Mouse (Mus musculus): ENCODE data around the gene Phf1.

Phf1 gene

GRCm38 (mm10) chr17:26933885-26934827 lies 1.3 kb downstream of the Phf1 start:
- no peak for DNase-seq

DNA sequence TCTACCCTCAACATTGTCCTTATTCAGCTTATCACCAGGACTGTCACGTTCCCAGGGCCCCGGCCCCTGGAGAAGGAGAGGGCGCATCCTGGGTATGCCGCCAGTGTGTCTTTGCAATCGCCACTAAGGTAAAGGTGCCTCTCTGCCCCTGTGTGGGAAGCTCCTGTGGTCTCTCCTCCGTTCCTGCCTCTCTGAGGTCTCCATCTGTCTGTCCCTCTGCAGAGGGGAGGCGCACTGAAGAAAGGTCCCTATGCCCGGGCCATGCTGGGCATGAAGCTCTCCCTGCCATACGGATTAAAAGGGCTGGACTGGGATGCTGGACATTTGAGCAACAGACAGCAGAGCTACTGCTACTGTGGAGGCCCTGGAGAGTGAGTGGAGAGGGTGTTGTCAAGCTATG lies 2.2 kb downstream of the Phf1 start:
- no peak for DNase-seq

GRCm38 (mm10) chr17:26936453-26936852 lies 3.6 kb downstream of the Phf1 start:
- no peak for DNase-seq

- DNase-seq: no peak
These were observed 4.3 kb downstream of the Phf1 start for GRCm38 (mm10) chr17:26936921-26937695.

DNA sequence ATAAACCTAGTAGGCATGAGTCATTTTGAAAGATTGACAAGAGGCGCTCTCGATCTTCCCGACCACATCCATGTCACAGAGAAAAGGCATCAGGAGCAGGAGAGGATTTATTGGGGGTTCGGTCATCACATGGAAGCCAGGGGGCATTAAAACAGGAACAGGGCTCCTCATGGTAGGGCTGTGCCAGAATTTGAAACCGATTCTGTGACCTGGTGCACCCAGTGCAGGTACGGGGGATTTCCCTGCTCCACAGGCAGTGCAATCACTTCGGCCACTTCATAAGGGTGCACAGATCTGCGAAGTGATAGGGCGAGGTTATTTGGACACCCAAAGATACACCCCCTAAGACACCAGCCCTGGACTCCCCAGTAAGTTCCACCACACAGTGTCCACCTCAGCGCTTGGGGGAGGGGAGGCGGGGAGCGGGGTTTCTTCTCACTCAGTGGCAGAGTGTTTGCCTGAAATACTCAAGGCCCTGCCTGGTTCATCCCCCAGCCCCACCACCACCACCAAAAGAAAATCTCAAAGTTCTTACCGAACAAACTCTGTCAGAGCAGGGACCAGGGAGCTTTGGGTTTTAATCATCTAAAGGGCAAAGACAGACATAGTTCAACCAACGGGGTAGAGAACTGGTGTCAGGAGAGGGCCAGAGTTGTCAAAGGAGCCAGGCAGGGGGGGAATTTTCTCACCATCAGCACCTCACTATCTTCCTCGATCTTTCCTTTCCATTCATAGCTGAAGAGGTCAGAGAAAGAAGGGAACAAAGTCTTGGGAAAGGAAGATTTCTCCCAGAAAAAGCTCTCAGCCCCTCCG lies 5.2 kb downstream of the Phf1 start:
- DNase-seq: no peak

- no peak for DNase-seq
These were observed 5.9 kb downstream of the Phf1 start for GRCm38 (mm10) chr17:26938731-26939130.

DNA sequence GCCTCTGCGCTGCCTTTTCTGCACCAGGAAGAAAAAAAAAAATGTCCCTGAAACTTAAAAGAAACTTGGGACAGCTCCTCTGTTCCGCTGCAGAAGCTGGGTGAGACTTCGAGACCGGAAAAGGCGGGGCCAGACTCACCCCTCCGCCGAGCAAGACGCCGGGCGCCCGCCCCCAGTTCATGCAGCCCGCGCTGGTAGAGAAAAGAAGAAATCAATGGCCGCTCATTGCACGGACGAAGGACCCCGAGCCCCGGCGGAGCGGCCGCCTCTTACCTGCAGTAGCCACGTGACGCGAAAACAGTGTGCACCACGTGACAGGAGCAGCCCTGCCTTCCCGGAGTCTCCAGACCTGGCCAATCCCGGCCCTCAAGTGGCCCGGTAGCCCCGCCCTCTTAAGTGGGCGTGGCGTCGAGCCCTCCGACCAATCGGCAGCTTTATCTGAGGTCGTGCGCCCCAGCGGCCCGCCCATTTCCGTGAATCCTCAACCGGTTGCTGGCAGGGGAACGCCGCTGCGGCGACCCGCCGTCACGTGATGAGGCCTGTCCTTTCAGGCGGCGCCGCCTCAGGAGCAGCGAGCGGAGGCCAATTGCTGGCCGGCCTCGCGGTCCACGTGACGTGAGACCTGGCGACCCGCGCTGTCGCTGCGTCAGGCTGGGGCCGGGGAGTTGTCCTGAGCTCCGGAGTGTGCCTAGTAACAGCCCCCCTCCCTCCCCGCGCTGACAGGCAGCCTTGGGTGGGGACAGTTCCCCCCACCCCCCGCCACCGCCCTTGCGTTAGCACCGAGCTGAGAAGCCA lies 6.5 kb downstream of the Phf1 start, which contains the start of gene Cuta:
Gene Cuta, minus strand, starts transcription at position 392 of the 795 bp plus-strand sequence.
- peak; percentile 100 for DNase-seq

GRCm38 (mm10) chr17:26939973-26940300 lies 7.1 kb downstream of the Phf1 start:
- DNase-seq: no peak

GRCm38 (mm10) chr17:26941031-26941789 lies 8.4 kb downstream of the Phf1 start, which contains the start of gene Syngap1:
Syngap1 (plus strand) TSS chr17:26941253.
- peak; percentile 50 for DNase-seq

GRCm38 (mm10) chr17:26941841-26942570 lies 9.2 kb downstream of the Phf1 start:
- no peak for DNase-seq

- no peak for DNase-seq
These were observed 13.1 kb downstream of the Phf1 start for GRCm38 (mm10) chr17:26945824-26946495.

GRCm38 (mm10) chr17:26946567-26946966 lies 13.7 kb downstream of the Phf1 start:
- peak; percentile 78 for DNase-seq

DNA sequence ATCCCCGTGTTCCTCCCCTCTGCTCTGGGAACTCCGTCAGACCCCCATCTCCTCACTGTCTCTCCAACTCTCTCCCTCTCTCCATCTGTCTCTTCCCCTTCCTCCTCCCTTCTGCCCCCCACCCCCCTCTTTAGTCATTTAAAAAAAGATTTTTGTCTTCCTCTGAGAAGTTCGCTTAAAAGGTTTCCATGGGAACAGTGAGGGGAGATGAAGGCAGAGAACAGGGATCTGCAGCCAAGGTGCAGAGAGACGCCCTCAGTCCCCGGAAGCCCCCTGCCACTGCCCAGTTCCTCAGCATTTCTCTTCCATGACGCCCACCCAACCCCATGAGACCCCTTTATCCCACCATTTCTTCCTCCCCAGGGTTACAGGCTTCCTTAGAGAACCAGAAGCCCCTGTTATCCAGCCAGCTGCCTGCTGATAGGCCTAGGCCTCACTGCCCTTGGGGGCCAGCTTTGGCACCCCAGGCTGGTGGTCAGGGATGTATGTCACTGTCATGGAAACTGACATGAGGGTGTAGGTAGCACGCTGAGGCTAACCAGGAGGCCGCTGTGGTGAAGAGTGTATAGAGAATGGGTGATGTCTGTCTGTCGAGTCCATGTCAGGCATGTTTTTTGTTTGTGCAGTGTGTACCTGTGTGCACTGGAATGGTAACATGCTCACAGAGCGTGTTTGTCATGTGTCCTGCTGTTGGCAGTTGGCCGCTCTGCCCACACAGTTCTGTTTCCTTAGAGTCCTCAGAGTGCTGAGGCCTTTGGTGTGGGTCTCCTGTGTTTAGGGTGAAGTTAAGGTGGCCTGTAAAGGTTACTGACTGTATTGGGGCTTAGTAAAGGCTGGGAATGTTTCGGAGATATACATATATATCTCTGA lies 14.6 kb downstream of the Phf1 start:
- DNase-seq: peak; percentile 47

GRCm38 (mm10) chr17:26948316-26949050 lies 15.6 kb downstream of the Phf1 start:
- peak; percentile 77 for DNase-seq

GRCm38 (mm10) chr17:26949051-26949577 lies 16.3 kb downstream of the Phf1 start:
- peak; percentile 48 for DNase-seq

DNA sequence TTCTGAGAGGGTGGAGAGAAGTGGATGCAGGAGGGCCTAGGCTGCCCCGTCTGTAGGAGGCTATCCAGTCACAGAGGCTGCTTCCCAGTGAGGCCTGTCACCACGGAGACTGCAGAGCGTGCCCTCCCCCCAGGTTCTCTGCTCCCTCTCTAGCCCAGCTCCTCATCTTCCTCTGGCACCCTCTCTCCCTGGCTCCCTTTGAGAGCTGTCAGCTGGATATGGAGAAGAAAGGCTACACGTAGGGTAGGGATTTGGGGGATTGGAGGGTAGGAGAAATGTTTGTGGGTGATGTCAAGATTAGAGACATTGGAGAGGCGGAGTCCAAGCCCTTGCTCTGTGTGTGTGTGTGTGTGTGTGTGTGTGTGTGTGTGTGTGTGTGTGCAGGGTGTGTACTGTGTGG lies 17.0 kb downstream of the Phf1 start:
- peak; percentile 51 for DNase-seq

DNA sequence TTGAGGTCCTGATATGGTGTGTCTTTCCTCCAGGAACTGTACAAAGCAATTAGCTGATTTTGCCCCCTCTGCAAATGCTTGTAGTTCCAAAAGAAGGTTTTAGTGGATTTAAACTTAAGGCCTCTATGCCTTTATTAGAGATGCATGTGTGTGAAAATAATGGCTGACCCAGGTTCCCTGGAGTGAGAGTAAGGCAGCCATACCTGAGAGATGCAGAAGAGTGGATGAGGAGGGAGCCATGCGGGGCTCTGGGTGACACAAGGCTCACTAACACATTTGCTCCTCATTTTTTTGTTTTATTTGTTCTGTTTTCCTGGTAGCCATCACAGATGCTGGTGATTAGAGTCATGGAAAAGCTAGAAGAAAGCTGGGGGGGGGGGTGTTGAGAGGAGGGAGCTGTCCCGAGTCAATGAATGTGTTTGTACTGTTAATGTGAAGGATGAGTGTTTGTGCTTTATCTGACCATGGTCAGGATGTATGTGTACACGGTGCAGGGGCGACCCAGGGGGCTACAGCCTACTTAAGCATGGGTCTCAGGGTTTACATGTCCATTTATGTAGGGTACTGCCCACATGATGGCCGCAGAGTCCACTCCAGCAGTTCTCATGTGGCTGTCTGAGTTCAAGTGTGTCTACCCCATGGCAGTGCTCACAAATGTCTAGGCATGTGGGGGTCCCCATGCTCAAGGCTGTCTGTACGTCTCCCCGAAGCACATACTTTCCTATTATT lies 17.9 kb downstream of the Phf1 start:
- DNase-seq: no peak

Data from right cerebral cortex, postnatal 25 days (tissue).